Mouse (Mus musculus): ENCODE measurements at regions not wholly inside any gene's neighbourhood (a gene's known extent, or its start where the extent isn't known, plus 50 kb on each side); places are given as distances from the start of the nearest gene placed in this dataset.

DNA sequence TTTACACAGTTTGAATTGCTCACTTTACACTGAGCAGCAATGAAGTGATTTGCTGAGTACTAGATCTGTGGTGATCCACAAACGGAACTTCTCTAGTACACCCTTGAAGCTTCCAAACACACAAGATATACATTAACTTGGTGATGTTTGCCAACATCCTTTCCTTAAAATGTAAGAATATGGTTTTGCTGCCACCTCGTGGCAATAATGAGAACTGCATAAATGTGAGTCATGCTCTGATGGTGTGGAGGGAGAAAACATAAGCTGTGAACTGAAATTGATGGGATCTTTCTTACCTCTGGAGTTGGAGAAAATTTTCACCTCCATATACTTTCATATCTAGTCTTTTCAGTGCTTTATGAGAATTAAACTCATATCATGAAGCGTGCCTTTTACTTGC, 51.6 kb downstream of the Bex3 start:
- DNase-seq (ENCODE audit: low spot score in 2 of 2): peak in 1 of 2 experiments; percentile 3

DNA sequence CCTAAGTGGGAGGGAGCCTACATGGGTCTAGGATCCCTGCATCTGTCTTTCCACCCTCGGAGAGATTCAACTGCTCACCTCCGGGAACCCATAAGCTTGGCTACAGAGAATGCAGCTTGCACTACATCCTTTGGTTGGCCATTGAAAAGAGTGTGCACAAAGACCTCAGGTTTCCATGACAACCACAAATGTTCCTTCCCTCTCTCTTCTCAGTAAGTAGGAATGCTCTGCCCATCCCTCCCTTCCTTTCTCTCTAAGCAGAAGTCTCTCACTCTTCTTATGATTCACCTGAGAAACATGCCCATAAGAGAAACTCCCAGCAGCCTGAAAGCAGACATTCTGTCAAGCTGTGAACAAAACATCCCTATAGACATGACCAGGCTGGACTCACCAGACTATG, 95.8 kb downstream of the Bex3 start:
- DNase-seq (ENCODE audit: low spot score in 2 of 2): no peak
